Mouse (Mus musculus) common myeloid progenitor, adult 5-6 weeks (primary cell): ENCODE data around the gene Rrn3. TPM values are rescaled to one million over a fixed set of nuclear protein-coding genes. Genes with fewer than 3 reads are reported as not detected.

Experiments
- ATAC-seq: replicated peaks from 2 replicates; pipeline ENCODE4 v1.8.0; 2016; ENCODE audit warnings: low read depth, mild to moderate bottlenecking, moderate TSS enrichment, inconsistent platforms; ENCODE audit not compliant: poor library complexity, severe bottlenecking
- total RNA-seq: library from RNA; stranded (forward); fragments of 200-1000, 187-1606 nt; gene quantifications from 2 replicates; pipeline ENCODE4 v1.2.3, GENCODE M21; 2017

Gene Rrn3
- total RNA-seq, 1 experiment from 2014 or later, result 58.4 TPM

GRCm38 (mm10) chr16:13840956-13841355 is 60.4 kb downstream of the Rrn3 start:
- ATAC-seq, result no peak

- no peak for ATAC-seq
These were observed 64.5 kb downstream of the Rrn3 start for GRCm38 (mm10) chr16:13845031-13845430.

DNA sequence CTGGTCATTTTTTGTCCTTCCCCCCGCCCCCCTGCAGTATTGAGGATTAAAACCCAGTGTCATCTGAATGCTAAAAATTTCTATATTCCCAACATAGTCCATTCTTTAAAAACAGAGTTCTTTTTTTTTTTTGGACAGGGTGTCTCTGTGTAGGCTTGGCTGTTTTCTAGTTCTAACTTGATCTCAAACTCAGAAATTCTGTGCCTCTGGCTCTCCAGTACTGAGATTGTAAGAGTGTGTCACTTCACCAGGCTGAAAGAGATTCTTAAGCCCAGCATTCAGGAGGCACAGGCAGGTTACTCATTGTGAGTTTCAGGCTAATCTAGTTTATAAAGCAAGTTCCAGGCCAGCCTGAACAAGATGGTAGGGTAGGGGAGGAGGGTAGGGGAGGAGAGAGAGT is 66.2 kb downstream of the Rrn3 start:
- ATAC-seq, result no peak

- peak; percentile 84 for ATAC-seq
These were observed 67.8 kb downstream of the Rrn3 start for GRCm38 (mm10) chr16:13848310-13848709.

GRCm38 (mm10) chr16:13851446-13851845 is 70.9 kb downstream of the Rrn3 start:
- ATAC-seq, result no peak

DNA sequence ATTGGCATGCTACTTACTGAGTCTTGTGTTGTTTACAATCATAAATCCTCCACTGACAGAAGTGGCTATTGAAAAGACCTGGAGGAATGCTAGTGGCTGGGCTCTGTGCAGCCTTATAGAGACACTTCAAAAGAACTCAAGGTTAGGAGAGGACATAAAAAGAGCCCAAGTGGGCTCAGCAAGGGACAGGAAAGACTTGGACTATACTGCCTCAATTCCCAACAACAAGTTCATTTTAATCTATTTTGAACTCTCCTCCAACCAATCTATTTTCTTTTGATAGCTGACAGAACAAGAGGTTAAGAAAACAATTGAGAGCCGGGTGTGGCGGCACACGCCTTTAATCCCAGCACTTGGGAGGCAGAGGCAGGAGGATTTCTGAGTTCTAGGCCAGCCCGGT is 73.4 kb downstream of the Rrn3 start:
- ATAC-seq, result no peak

Other genes starting within 250 kb of the Rrn3 start
- 57.2 and 72.2 TPM in 2 replicates for gene Parn, start 112.5 kb upstream of the Rrn3 start, total RNA-seq
- 42.0 and 55.5 TPM in 2 replicates for gene Bfar, start 108.8 kb upstream of the Rrn3 start, total RNA-seq
- gene 3110001I22Rik, start 108.8 kb upstream of the Rrn3 start, total RNA-seq, result 12.2 and 18.5 TPM in 2 replicates
- not detected in 2 replicates for gene Pla2g10, start 49.7 kb upstream of the Rrn3 start, total RNA-seq
- 53.0 and 76.2 TPM in 2 replicates for gene Ntan1, start 38.1 kb downstream of the Rrn3 start, total RNA-seq
- 74.9 and 85.5 TPM in 2 replicates for gene Pdxdc1, start 122.4 kb downstream of the Rrn3 start, total RNA-seq
- gene Mpv17l, start 122.5 kb downstream of the Rrn3 start, total RNA-seq, result 0.78 and 0.87 TPM in 2 replicates
- gene 2900011O08Rik, start 205.9 kb downstream of the Rrn3 start, total RNA-seq, result not detected in 2 replicates
- gene Ifitm7, start 206.2 kb downstream of the Rrn3 start, total RNA-seq, result 1.3 and 3.3 TPM in 2 replicates